In genomic region chr14:16962216-16962826, GRCm38 (mm10) we compare ENCODE assay signal across 22 mouse cellular contexts.
DNase-seq lines count a peak whose midpoint lies in the region; ATAC-seq and TF ChIP-seq lines count a peak whose summit lies in the region.
"Had no signal": no experiment of that assay in that cellular context is flagged by ENCODE, and none has a peak within 500 bp of the region (broad histone marks: within the 10 kb centered on the region; RNA-seq: fewer than 3 reads in every experiment).

No protein-coding gene starts in this region.

- ATAC-seq in embryonic facial prominence, embryonic 13.5 days (ENCODE audit: insufficient number of reproducible peaks, insufficient read depth, low FRiP score, low TSS enrichment, low read depth), result peak; percentile 71; the same call in 1 of the 2 replicates
- ATAC-seq in limb, embryonic 14.5 days (ENCODE audit: low FRiP score, low read depth), result peak; percentile 43
- ATAC-seq: forebrain, embryonic 16.5 days; hindbrain, embryonic 16.5 days; inflammation-experienced regulatory T-cells, adult 6 months had no signal

- no peak overlapping the region for H3K4me3 ChIP-seq in embryonic facial prominence, embryonic 10.5 days
- H3K4me3 ChIP-seq in embryonic facial prominence, embryonic 13.5 days, result no peak overlapping the region
- H3K4me3 ChIP-seq in limb, embryonic 10.5 days, result no peak overlapping the region
- no peak overlapping the region for H3K4me3 ChIP-seq in limb, embryonic 14.5 days (replicated peaks; ENCODE audit: low read length)
- H3K4me3 ChIP-seq in heart, embryonic 10.5 days, result no peak overlapping the region
- H3K4me3 ChIP-seq: forebrain, embryonic 12.5 days; gastrocnemius, adult 2 months; hindbrain, embryonic 12.5 days had no signal

- intact Hi-C loops in left cerebral cortex, postnatal 14 days (cut with DNase I), result no loop called here

- DNase-seq in embryonic facial prominence, embryonic 10.5 days (ENCODE audit: low spot score), result peak; percentile 30
- DNase-seq in limb, embryonic 10.5 days (ENCODE audit: low spot score), result no peak
- peak; percentile 30 for DNase-seq in limb, embryonic 14.5 days (ENCODE audit: low spot score)
- no peak for DNase-seq in left cerebral cortex, postnatal 14 days (ENCODE audit: low spot score in 2 of 2)
- no peak for DNase-seq in heart, adult 9 months (ENCODE audit: low spot score in 2 of 2)
- no peak for DNase-seq in heart, embryonic 10.5 days (ENCODE audit: low spot score)
- DNase-seq: adrenal gland, adult 2 months; adrenal gland, postnatal 25 days; cerebellum, adult 18-20 months; cerebellum, adult 9-11 months; cerebellum, postnatal 36 days; gastrocnemius, adult 2 months; gastrocnemius, postnatal 25 days; heart, postnatal 10 days; heart, postnatal 4 days had no signal

- H3K9me3 ChIP-seq in embryonic facial prominence, embryonic 10.5 days, result no peaks in the 10 kb centered on the region
- H3K9me3 ChIP-seq in embryonic facial prominence, embryonic 13.5 days, result no peaks in the 10 kb centered on the region
- H3K9me3 ChIP-seq in limb, embryonic 10.5 days (replicated peaks), result no peaks in the 10 kb centered on the region
- H3K9me3 ChIP-seq in limb, embryonic 14.5 days (ENCODE audit: control insufficient read depth, low read length), result no peaks in the 10 kb centered on the region
- H3K9me3 ChIP-seq in heart, embryonic 10.5 days, result no peaks in the 10 kb centered on the region
- H3K9me3 ChIP-seq: forebrain, embryonic 12.5 days; hindbrain, embryonic 12.5 days had no signal

- 56% methylated on average over 3 of the region's 3 CpGs for WGBS in embryonic facial prominence, embryonic 10.5 days
- 26% methylated on average over 3 of the region's 3 CpGs for WGBS in embryonic facial prominence, embryonic 13.5 days
- WGBS in limb, embryonic 10.5 days, result 83% methylated on average over 3 of the region's 3 CpGs
- 26% methylated on average over 3 of the region's 3 CpGs for WGBS in limb, embryonic 14.5 days
- WGBS in heart, embryonic 10.5 days, result 84% methylated on average over 3 of the region's 3 CpGs

- H3K4me1 ChIP-seq in embryonic facial prominence, embryonic 10.5 days, result peaks cover 49% of the 10 kb centered on the region
- H3K4me1 ChIP-seq in embryonic facial prominence, embryonic 13.5 days, result peaks cover 40% of the 10 kb centered on the region
- peaks cover 70% of the 10 kb centered on the region for H3K4me1 ChIP-seq in limb, embryonic 10.5 days
- peaks cover 41% of the 10 kb centered on the region for H3K4me1 ChIP-seq in limb, embryonic 14.5 days (ENCODE audit: control insufficient read depth, insufficient read depth, low read length)
- 0 out of 2 replicates have a peak, but pooled peaks cover 5% of the 10 kb centered on the region for H3K4me1 ChIP-seq in heart, embryonic 10.5 days
- H3K4me1 ChIP-seq: forebrain, embryonic 12.5 days; hindbrain, embryonic 12.5 days had no signal

- TF ChIP-seq POLR2A in limb, embryonic 14.5 days (IDR thresholded peaks at IDR 0.05; ENCODE audit: borderline replicate concordance, extremely low read depth, insufficient read depth, insufficient read length), result no peak

- H3K27ac ChIP-seq in embryonic facial prominence, embryonic 10.5 days (replicated peaks), result peak overlapping the region; percentile 26
- peak overlapping the region; percentile 57; the same call in 1 of the 2 replicates for H3K27ac ChIP-seq in embryonic facial prominence, embryonic 13.5 days
- H3K27ac ChIP-seq in limb, embryonic 10.5 days, result peak overlapping the region; percentile 44
- no peak overlapping the region for H3K27ac ChIP-seq in limb, embryonic 14.5 days (replicated peaks; ENCODE audit: low read depth, low read length)
- H3K27ac ChIP-seq in heart, embryonic 10.5 days, result no peak overlapping the region
- H3K27ac ChIP-seq: forebrain, embryonic 12.5 days; gastrocnemius, adult 2 months; hindbrain, embryonic 12.5 days had no signal

- H3K4me2 ChIP-seq in embryonic facial prominence, embryonic 13.5 days, result no peak overlapping the region
- no peak overlapping the region for H3K4me2 ChIP-seq in limb, embryonic 14.5 days (replicated peaks; ENCODE audit: low read depth, low read length, severe bottlenecking)
- H3K4me2 ChIP-seq: forebrain, embryonic 12.5 days; hindbrain, embryonic 12.5 days had no signal

- no peaks in the 10 kb centered on the region for H3K27me3 ChIP-seq in embryonic facial prominence, embryonic 10.5 days (replicated peaks; ENCODE audit: low read depth, poor library complexity, severe bottlenecking)
- no peaks in the 10 kb centered on the region for H3K27me3 ChIP-seq in embryonic facial prominence, embryonic 13.5 days
- no peaks in the 10 kb centered on the region for H3K27me3 ChIP-seq in limb, embryonic 10.5 days (ENCODE audit: low read depth, poor library complexity, severe bottlenecking)
- no peaks in the 10 kb centered on the region for H3K27me3 ChIP-seq in limb, embryonic 14.5 days (ENCODE audit: control insufficient read depth, insufficient read depth, low read length)
- no peaks in the 10 kb centered on the region for H3K27me3 ChIP-seq in heart, embryonic 10.5 days (ENCODE audit: insufficient read depth, poor library complexity, severe bottlenecking)
- H3K27me3 ChIP-seq: CH12.LX; forebrain, embryonic 12.5 days; hindbrain, embryonic 12.5 days had no signal

- no peak overlapping the region for H3K9ac ChIP-seq in embryonic facial prominence, embryonic 13.5 days
- H3K9ac ChIP-seq in limb, embryonic 14.5 days (ENCODE audit: low read depth, low read length, severe bottlenecking), result no peak overlapping the region
- H3K9ac ChIP-seq: forebrain, embryonic 12.5 days; hindbrain, embryonic 12.5 days had no signal

- H3K36me3 ChIP-seq in embryonic facial prominence, embryonic 10.5 days (replicated peaks), result no peaks in the 10 kb centered on the region
- no peaks in the 10 kb centered on the region for H3K36me3 ChIP-seq in embryonic facial prominence, embryonic 13.5 days
- no peaks in the 10 kb centered on the region for H3K36me3 ChIP-seq in limb, embryonic 10.5 days
- H3K36me3 ChIP-seq in limb, embryonic 14.5 days (ENCODE audit: control insufficient read depth, insufficient read depth, low read length), result no peaks in the 10 kb centered on the region
- H3K36me3 ChIP-seq in heart, embryonic 10.5 days, result no peaks in the 10 kb centered on the region
- H3K36me3 ChIP-seq: forebrain, embryonic 12.5 days; hindbrain, embryonic 12.5 days had no signal

Comparison
In these comparisons a context has a peak if more than half of its experiments do, and no peak if none do; other contexts are left out.
1. DNase-seq: peak in embryonic facial prominence, embryonic 10.5 days (single experiment) and limb, embryonic 14.5 days (single experiment); none in limb, embryonic 10.5 days (single experiment), left cerebral cortex, postnatal 14 days (0 of 2), heart, adult 9 months (0 of 2) and heart, embryonic 10.5 days (single experiment).
2. H3K27ac ChIP-seq: peak in embryonic facial prominence, embryonic 10.5 days (single experiment), embryonic facial prominence, embryonic 13.5 days (single experiment) and limb, embryonic 10.5 days (single experiment); none in limb, embryonic 14.5 days (single experiment) and heart, embryonic 10.5 days (single experiment).